Mouse (Mus musculus): ENCODE data around the gene Prkcz. TPM values are rescaled to one million over a fixed set of nuclear protein-coding genes. Genes with fewer than 3 reads are reported as not detected.

The Prkcz gene
- total RNA-seq, 1 experiment from 2014 or later, result not detected

DNA sequence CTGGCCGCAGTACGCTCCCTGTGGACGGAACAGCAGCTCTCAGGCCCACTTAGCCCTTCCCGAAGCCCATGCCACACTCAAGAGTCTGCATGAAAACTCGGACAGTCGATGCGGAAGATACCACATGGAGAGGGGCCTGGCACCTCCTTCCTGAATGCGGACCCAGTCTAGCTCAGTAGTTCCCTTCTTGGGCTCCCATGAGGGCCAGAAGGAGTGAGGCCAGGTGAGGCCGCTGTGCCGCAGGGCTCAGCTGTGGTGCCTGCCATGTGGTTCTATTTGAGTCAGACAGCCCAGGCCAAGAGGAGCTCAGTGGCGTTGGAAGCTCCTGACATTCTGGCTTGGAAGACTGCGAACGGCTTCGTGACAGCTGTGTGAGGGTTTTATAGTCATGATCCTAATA, 66.8 kb downstream of the Prkcz start:
- no peak for ATAC-seq (replicated peaks; ENCODE audit: insufficient number of reproducible peaks, low FRiP score, low TSS enrichment, poor library complexity, severe bottlenecking)

DNA sequence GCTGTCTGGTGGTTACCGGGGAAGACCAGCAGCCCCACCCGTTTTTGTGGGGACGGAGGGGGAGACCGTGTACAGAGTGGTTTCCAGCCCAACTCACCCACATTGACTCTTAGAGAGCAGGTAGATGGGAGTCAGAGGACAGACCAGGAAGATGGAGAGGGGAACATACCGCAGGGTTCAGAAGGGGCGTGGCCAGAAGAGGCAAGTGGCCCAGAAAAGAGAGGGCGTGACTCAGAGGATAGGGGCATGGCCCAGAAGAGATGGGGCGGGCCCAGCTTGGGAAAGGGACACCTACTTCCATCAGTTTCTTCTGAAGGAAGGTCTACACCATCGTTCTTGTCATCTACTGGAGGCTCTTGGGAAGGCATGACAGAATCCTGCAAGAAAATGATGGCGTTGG, 68.3 kb downstream of the Prkcz start:
- no peak for ATAC-seq (replicated peaks; ENCODE audit: insufficient number of reproducible peaks, low FRiP score, low TSS enrichment, poor library complexity, severe bottlenecking)

DNA sequence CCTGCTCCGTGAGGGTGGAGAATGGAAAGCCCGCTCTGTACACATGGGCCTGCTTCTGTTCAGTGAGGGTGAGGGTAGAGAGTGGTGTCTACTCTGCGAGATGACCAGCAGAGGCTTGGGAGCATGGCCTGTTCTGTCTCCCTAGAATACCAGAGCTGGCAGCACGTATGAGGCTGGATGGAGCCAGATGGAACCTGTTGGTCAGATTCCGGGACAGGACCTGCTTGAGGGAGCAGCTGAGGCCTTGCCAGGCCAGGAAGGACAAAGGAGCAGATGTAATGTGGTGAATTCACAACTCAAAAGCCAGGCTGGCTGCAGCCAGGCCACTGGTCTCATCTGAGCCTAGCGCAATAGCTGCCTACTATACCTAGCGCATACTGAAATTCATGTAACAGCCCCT, 71.1 kb downstream of the Prkcz start:
- no peak for ATAC-seq (replicated peaks; ENCODE audit: insufficient number of reproducible peaks, low FRiP score, low TSS enrichment, poor library complexity, severe bottlenecking)

DNA sequence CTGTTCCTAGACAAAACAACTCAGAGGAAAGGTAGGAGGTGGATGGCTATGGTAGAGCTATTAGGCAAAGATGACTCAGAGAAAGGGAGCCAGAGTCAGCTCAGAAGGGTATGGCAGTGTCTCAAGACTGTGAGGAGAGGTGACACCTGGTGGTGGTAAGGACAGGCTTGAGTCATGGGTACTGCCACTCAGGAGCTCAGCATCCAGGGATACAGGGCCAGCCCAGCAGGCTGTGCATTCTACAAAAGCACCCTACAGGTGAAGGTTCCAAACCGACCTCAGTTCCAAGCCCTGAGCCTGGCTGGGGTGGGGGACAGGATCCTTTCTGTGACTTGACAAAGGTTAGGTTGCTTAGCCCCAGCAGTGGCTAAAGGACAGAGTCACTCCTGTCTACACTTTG, 72.6 kb downstream of the Prkcz start:
- no peak for ATAC-seq (replicated peaks; ENCODE audit: insufficient number of reproducible peaks, low FRiP score, low TSS enrichment, poor library complexity, severe bottlenecking)

DNA sequence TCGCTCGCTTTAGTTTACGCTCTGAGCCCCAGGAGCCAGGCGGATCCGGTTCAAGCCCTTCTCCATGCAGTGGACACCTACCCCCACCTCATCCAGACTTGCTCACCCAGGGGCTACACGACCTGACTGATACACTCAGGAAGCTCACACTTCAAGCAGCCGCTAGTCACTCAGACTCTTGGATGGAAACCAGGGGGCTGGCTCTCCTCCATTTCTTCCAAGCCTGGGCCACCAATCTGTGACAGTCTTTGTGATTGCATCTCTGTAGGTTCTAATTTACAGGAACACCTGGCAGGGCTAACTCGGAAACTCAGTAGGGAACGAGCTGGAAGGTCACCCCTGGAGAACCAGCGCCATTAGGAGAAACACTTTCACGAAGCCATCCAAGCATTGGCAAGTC, 73.4 kb downstream of the Prkcz start:
- ATAC-seq (replicated peaks; ENCODE audit: insufficient number of reproducible peaks, low FRiP score, low TSS enrichment, poor library complexity, severe bottlenecking), result no peak

DNA sequence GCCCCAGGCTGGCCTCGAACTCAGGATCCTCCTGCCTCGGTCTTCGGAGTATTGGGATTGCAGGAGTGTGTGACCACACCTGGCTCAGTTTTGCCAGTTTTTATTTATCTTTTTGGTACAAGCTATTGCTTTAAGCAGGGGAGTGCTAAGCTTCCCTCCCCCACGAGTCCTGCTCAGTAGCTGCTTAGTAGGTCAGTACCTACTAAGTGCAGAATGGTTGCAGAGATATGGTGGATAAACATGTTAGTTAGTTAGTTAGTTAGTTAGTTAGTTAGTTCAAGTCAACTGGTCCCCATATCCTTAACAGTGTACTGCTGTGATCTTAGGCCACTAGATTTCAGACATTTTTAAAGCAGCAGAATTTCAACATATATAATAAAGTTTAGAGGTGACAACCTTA, 75.1 kb downstream of the Prkcz start:
- no peak for ATAC-seq (replicated peaks; ENCODE audit: insufficient number of reproducible peaks, low FRiP score, low TSS enrichment, poor library complexity, severe bottlenecking)

DNA sequence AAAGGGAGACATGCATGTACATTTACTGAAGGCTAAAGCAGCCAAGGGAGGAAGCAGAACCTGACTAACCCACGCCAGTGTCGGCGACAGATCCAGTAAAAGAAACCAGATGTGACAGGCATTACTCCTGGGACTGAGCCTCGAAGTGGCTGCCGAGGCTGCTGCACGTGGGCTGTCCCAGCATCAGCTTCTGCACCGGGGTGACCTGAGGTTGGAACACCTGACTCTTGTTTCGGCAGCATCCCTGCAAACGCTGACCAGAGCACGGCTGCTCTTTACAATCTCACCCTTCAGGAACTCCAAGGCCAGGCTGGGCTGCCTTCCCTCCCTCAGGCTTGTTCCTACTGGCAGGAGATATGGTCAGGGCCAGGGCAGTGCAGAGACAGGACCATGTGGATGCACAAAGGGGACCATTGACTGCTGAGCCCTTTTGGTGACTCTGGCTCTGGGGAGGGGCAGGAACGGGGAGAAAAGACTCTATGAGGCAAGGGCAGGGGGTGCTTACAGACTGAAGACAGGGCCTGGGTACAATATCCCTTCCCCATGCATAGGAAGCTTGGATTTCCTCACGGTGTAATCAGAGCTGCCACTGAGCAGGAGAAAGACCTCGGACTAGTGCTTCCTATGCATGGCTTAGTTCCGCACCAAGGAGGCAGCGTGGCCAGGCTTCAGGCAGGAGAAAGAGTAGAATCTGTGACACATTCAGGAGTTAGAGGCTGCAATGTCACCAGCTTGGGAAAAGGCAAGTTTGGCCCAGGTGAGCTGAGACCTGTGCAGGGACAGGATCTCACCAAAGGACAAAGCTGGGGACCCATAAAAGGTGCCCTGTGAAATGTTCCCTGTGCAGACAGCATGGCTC, 76.4 kb downstream of the Prkcz start:
- ATAC-seq (replicated peaks; ENCODE audit: insufficient number of reproducible peaks, low FRiP score, low TSS enrichment, poor library complexity, severe bottlenecking), result no peak

DNA sequence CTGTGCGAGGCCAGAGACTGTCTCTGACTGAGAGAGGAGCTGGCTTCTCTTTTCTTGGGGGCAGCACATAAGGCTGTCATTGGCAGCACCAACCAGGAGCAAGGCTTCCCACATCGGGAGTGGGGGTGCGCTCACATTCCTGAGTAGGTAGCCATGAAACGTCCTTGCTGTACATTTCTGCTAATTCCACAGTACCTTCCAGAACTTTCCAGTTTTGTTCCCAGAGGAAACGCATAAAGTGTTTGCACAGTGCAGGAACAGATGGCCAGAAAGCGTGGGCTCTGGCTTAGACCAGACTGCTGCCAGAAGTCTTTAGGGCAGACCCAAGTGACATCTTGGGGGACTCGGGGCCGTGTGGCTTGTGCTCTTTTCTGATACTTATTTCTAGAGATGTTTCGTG, 77.6 kb downstream of the Prkcz start:
- ATAC-seq (replicated peaks; ENCODE audit: insufficient number of reproducible peaks, low FRiP score, low TSS enrichment, poor library complexity, severe bottlenecking), result no peak

DNA sequence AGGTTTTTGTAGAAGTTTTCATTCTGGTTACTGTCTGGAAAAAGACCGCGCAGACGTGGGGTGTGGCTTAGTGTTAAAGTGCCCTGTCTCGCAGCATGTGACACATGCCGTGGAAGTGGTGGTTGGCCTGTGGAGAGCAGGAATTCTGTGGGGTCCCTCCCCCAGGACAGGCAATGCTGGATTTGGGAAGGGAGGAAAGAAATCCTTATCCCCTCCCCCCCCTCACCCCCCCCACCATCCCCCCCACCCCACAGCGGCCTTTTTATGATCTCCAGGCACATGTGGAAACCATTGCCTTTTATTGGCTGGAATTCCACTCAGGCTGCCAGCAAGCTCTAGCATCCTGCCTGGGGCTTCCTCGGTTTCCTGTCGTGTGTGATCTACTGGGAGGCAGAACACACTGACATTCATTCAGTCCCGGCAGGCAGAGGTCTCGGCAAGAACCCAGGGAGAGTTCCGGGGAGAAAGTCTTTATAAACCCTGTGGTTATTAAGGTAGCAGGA, 78.1 kb downstream of the Prkcz start:
- no peak for ATAC-seq (replicated peaks; ENCODE audit: insufficient number of reproducible peaks, low FRiP score, low TSS enrichment, poor library complexity, severe bottlenecking)

DNA sequence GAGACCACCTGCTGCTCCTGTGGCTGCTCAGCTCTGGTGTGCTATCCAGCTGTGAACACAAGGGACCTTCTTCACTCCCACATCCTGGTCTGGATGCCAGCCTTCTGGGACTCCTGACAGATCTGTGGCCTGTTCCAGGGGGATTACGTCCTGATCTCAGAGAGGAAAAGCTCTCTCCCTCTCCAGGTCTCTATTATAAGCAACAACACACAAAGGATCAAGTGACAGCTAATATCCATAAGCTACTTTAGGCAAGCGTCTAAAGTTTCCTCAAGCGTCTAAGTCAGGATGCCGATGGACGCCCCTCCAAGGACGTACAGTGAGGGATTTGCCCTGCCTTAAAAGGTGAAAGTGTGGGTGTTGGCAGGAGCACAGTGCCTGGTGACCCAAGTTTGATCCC, 78.9 kb downstream of the Prkcz start:
- ATAC-seq (replicated peaks; ENCODE audit: insufficient number of reproducible peaks, low FRiP score, low TSS enrichment, poor library complexity, severe bottlenecking), result no peak

DNA sequence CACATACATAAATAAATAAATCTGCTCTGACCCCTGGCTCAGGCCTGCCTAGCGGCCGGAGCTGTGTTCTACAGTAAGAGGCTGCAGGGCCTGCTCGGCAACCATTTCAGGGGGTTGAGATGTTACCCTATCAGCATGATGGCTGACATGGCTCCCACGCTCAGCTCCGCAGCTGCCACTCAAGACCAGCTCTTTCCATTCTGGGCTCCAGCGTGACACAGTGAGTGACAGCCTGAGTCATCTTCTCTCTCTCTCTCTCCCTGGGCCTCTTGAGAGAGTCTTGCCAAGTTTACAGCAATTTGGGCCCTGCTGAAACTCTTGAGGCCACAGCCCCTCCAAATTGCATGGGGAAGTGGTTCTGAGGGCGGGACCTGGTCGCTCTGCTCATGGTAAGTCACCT, 79.5 kb downstream of the Prkcz start:
- ATAC-seq (replicated peaks; ENCODE audit: insufficient number of reproducible peaks, low FRiP score, low TSS enrichment, poor library complexity, severe bottlenecking), result no peak

DNA sequence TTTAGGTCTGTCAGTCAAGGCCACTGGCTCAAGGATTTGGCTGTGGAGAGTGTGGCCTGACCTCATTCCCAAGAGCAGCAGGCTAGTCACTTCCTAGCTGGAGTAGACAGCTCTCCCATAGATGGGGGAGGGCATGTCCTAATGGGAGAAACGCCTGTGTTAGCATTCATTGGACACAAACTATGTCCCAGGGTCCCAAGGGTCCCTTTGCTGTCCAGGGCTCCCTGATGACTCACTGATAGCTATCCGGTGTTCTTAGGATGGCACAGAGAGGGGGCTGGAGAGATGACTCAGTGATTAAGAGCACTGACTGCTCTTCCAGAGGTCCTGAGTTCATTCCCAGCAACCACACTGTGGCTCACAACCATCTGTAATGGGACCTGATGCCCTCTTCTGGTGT, 79.9 kb downstream of the Prkcz start:
- no peak for ATAC-seq (replicated peaks; ENCODE audit: insufficient number of reproducible peaks, low FRiP score, low TSS enrichment, poor library complexity, severe bottlenecking)

DNA sequence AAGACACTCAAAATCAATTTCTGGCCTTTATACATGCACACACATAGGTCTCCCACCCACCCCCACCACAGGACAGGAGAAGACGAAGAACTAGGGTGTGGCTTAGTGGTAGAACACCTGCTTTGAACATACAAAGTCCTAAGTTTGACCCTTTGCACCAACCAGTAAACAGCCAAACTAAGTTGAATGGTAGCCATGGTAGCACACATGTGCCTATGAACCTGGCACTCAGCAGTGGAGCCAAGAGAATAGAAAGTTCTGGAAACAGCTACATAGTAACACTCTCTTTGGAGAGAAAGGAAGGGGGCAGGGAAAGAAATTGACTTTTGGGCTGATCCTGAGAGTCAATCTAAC, 80.4 kb downstream of the Prkcz start:
- no peak for ATAC-seq (replicated peaks; ENCODE audit: insufficient number of reproducible peaks, low FRiP score, low TSS enrichment, poor library complexity, severe bottlenecking)

DNA sequence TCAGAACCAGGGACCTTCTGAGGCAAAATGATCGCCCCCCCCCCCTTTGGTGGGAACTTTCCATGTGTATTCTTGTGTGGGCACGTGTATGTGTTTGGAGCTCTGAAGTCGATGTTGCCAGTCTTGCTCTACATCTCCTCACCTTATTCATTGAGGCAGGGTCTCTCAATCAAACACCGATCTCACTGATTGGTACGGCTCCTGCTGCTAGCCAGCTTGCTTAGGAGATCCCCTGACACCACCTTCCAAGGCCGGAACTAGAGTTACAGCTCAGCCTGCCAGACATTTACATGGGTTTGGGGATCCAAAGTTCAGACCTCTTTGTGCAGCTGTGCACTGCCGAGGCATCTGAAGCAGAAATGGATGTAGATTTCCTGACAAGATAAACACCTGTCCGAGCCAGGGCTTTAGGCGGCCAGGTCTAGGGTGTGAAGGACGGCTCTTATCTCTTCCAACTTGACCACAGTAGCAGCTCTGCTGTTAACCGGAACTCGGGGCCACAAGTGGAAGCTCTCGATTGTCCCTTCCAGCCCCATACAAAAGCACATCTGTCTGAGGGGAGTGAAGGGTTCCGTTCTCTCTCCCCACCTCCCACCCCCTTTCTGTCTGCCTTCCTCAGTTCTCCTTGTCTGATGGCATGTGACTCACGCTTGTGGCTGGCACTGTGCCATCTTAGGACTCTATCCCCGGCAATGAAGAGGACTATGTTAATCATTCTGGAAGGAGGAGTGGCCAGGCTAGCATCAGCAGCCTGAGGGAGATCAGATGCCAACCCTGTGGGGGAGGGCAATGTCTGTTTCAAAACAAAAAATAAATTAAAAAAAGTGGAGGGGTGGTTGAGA, 81.0 kb downstream of the Prkcz start:
- no peak for ATAC-seq (replicated peaks; ENCODE audit: insufficient number of reproducible peaks, low FRiP score, low TSS enrichment, poor library complexity, severe bottlenecking)

DNA sequence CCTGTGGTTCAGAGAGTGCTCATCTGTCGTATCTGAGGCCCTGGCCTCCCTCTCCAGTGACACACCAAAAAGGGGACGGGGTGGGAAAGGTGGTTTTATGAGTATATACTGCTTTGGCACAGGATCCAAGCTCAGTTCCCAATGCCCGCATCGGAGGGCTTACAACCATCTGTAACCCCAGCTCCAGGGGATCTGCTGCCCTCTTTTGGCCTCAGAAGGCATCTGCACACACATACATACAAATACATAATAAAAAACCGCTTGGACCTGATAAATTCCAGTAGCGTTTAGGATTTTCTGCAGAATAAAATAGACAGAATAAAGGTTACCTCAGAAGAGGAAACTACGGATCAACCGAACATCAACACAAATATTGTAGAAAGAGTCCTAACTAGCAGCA, 82.1 kb downstream of the Prkcz start:
- no peak for ATAC-seq (replicated peaks; ENCODE audit: insufficient number of reproducible peaks, low FRiP score, low TSS enrichment, poor library complexity, severe bottlenecking)

DNA sequence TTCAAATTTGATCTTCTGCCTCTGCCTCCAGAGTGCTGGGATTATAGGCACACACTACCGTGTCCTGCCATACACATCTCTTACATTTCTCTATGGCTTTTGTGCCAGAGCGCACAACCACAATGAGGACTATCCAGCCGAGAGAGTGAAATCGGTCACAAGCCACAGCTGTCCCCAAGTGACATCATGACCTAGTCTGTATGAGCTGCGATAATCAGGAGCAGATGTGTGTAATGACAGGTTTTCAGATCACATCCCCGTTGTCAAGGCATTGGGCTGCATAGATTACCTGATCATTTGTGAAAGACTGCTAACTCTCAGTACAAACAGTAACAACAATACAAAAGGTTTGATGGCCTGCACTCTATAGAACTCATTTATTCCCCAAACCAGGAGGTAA, 83.2 kb downstream of the Prkcz start:
- no peak for ATAC-seq (replicated peaks; ENCODE audit: insufficient number of reproducible peaks, low FRiP score, low TSS enrichment, poor library complexity, severe bottlenecking)

DNA sequence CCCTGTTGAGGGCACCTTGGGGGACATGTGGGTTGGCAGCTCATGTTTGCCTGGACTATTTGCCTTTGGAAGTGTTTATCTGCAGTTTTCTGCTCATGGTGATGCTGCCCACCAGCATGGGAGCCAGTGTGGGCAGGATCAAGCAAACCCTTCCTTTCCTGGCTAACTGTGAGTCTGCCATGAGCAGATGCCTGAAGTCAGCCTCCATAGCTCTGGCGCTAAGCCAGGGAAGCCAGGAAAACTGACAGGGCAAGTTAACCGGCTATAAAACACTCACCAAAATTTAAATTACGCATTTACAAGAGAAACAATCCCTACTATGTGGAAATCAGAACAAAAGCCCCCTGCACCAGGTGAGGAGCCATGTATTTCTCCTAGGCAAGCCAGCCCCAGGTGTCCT, 86.3 kb downstream of the Prkcz start:
- ATAC-seq (replicated peaks; ENCODE audit: insufficient number of reproducible peaks, low FRiP score, low TSS enrichment, poor library complexity, severe bottlenecking), result no peak

DNA sequence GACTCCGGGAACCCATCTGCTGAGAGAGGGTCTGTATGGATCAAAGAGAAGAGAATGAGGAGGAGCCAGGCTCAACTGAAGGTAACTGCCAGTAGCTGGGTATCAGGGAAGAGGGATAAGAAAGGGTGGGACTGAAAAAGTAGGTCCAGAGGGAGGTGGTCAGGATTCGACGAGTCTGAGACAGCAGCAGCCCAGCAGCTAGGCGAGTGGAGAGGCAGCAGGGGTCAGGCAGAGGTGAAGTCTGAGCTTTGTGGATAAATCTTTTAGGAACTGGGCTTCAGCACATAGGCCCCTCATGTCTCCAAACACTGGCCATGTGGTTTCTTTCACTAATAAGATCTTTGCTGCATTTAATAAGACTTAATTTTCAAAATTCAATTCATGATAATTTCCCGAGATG, 86.7 kb downstream of the Prkcz start:
- ATAC-seq (replicated peaks; ENCODE audit: insufficient number of reproducible peaks, low FRiP score, low TSS enrichment, poor library complexity, severe bottlenecking), result no peak

DNA sequence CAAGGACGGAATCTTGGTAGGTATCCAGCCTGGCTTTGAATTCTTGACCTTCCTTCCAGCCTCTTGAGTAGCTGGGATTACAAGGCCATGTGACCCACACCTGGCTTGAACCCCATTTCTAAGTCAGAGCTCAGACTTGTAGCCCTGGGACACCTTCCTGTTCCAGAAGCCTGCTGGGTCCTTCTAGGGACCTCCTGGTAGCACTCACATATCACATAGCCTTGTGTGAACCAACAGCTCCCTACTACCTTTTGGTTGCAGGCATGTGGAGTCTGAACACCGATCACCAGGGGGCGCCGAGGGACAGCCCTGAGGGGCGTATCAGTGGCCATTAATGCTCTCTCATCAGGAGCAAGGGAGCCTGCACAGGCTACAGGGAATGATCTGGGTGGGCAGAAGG, 92.8 kb downstream of the Prkcz start:
- no peak for ATAC-seq (replicated peaks; ENCODE audit: insufficient number of reproducible peaks, low FRiP score, low TSS enrichment, poor library complexity, severe bottlenecking)

DNA sequence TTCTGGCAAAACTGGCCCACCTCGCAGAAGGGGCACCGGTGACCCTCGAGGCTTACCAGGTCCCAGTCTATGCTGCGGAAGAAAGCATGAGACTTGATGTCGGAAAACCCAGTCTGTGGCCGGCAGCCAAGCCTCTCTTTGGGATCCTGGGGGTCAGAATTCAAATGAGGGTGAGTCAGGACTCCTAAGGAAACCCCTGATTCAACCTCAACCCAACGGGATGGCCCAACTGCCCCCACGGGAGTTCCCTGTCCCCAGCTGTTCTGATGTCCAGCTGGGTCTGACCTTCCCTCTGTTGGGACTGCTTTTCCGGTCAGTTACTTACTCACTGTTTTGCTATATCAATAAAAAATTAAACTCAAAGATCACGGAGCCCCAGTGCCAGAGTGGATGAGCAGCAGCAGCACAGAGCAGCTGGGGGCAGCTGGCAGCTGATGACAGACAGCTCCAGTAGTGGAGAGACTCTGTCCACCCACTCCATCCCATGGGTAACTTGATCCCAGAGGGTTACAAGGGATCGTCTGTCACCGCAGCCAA, 93.5 kb downstream of the Prkcz start:
- no peak for ATAC-seq (replicated peaks; ENCODE audit: insufficient number of reproducible peaks, low FRiP score, low TSS enrichment, poor library complexity, severe bottlenecking)

All from monocyte, adult 5-6 weeks (primary cell).